Mouse (Mus musculus): ENCODE data around the gene Naglu.

Naglu gene

GRCm38 (mm10) chr11:101056885-101057284 is 12.9 kb upstream of the Naglu start:
- in situ Hi-C loops (cut with MboI; ENCODE audit: low sequenced_read_pairs): loop anchor here (5.0 kb wide), 1 partner anchor 75 kb away; no protein-coding TSS in a partner anchor

- in situ Hi-C loops (cut with MboI; ENCODE audit: low sequenced_read_pairs): loop anchor here (5.0 kb wide), 1 partner anchor 76 kb away; no protein-coding TSS in a partner anchor
Observed at GRCm38 (mm10) chr11:101057860-101058259, 12.0 kb upstream of the Naglu start.

GRCm38 (mm10) chr11:101058726-101059125 is 11.1 kb upstream of the Naglu start:
- in situ Hi-C loops (cut with MboI; ENCODE audit: low sequenced_read_pairs): loop anchor here (5.0 kb wide), 1 partner anchor 76 kb away; no protein-coding TSS in a partner anchor

- in situ Hi-C loops (cut with MboI; ENCODE audit: low sequenced_read_pairs): loop anchor here (5.0 kb wide), 1 partner anchor 77 kb away; no protein-coding TSS in a partner anchor
Observed at GRCm38 (mm10) chr11:101059473-101059872, 10.3 kb upstream of the Naglu start.

- in situ Hi-C loops (cut with MboI; ENCODE audit: low sequenced_read_pairs): loop anchor here (10.0 kb wide), 1 partner anchor 165 kb away; no protein-coding TSS in a partner anchor
Observed at GRCm38 (mm10) chr11:101060126-101060525, 9.7 kb upstream of the Naglu start.

GRCm38 (mm10) chr11:101061049-101061448 is 8.8 kb upstream of the Naglu start:
- in situ Hi-C loops (cut with MboI; ENCODE audit: low sequenced_read_pairs): loop anchor here (10.0 kb wide), 1 partner anchor 166 kb away; no protein-coding TSS in a partner anchor

- in situ Hi-C loops (cut with MboI; ENCODE audit: low sequenced_read_pairs): loop anchor here (10.0 kb wide), 1 partner anchor 168 kb away; no protein-coding TSS in a partner anchor
Observed at GRCm38 (mm10) chr11:101062165-101062884, 7.5 kb upstream of the Naglu start.

GRCm38 (mm10) chr11:101062971-101063675 is 6.7 kb upstream of the Naglu start:
- in situ Hi-C loops (cut with MboI; ENCODE audit: low sequenced_read_pairs): loop anchor here (10.0 kb wide), 1 partner anchor 168 kb away; no protein-coding TSS in a partner anchor

- in situ Hi-C loops (cut with MboI; ENCODE audit: low sequenced_read_pairs): loop anchor here (10.0 kb wide), 1 partner anchor 169 kb away; no protein-coding TSS in a partner anchor
Observed at GRCm38 (mm10) chr11:101063676-101064327, 6.0 kb upstream of the Naglu start.

GRCm38 (mm10) chr11:101064462-101064861 is 5.3 kb upstream of the Naglu start:
- in situ Hi-C loops (cut with MboI; ENCODE audit: low sequenced_read_pairs): loop anchor here (10.0 kb wide), 1 partner anchor 170 kb away; no protein-coding TSS in a partner anchor

- in situ Hi-C loops (cut with MboI; ENCODE audit: low sequenced_read_pairs): loop anchor here (10.0 kb wide), 1 partner anchor 170 kb away; no protein-coding TSS in a partner anchor
Observed at GRCm38 (mm10) chr11:101065002-101065401, 4.8 kb upstream of the Naglu start.

- in situ Hi-C loops (cut with MboI; ENCODE audit: low sequenced_read_pairs): loop anchor here (10.0 kb wide), 1 partner anchor 172 kb away; no protein-coding TSS in a partner anchor
Observed at GRCm38 (mm10) chr11:101066549-101067412, 3.0 kb upstream of the Naglu start.

- in situ Hi-C loops (cut with MboI; ENCODE audit: low sequenced_read_pairs): no loop called here
Observed at GRCm38 (mm10) chr11:101070189-101070527, 346 bp downstream of the Naglu start.

GRCm38 (mm10) chr11:101070987-101071386 is 1.2 kb downstream of the Naglu start:
- in situ Hi-C loops (cut with MboI; ENCODE audit: low sequenced_read_pairs): no loop called here

- in situ Hi-C loops (cut with MboI; ENCODE audit: low sequenced_read_pairs): no loop called here
Observed at GRCm38 (mm10) chr11:101071810-101072428, 2.1 kb downstream of the Naglu start.

GRCm38 (mm10) chr11:101078121-101078520 is 8.3 kb downstream of the Naglu start, which contains the start of gene Hsd17b1:
Hsd17b1 (plus strand) TSS chr11:101078411.
- in situ Hi-C loops (cut with MboI; ENCODE audit: low sequenced_read_pairs): no loop called here

GRCm38 (mm10) chr11:101079746-101080145 is 9.9 kb downstream of the Naglu start:
- in situ Hi-C loops (cut with MboI; ENCODE audit: low sequenced_read_pairs): no loop called here

- in situ Hi-C loops (cut with MboI; ENCODE audit: low sequenced_read_pairs): no loop called here
Observed at GRCm38 (mm10) chr11:101080421-101080820, 10.6 kb downstream of the Naglu start.

GRCm38 (mm10) chr11:101081659-101082058 is 11.8 kb downstream of the Naglu start:
- in situ Hi-C loops (cut with MboI; ENCODE audit: low sequenced_read_pairs): no loop called here

Data from CH12F3 (cell line).